Mouse (Mus musculus): Measurements from ENCODE around the gene Morf4l2. TPM values are rescaled to one million over a fixed set of nuclear protein-coding genes. Genes with fewer than 3 reads are reported as not detected.
"Not testable (repeated sequence)": the region's sequence is repeated elsewhere in the genome, so short reads cannot be mapped to it uniquely, and the experiment has no call there.

Gene Morf4l2
- polyA plus RNA-seq, 1 experiment from 2014 or later: 603 TPM

DNA sequence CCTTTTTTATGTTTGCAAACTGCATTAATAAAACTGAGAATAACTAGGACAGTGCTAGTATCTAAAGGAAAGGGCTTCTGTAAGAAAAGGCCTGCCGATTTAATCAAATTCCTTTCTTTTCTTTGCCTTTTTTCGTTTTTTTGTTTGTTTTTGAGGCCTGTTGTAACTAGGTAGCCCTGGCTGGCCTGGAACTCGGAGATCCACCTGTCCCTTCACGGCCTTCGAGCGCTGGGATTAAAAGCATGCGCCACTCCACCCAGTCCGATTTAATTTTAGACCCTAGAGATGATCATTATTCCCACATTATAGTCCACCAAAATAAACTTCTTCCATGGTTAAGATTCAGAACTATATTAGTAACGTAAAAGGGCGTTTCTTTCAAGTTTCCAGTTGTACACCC is 1.2 kb downstream of the Morf4l2 start:
- no peak for ATAC-seq (ENCODE audit: insufficient number of reproducible peaks, insufficient read depth, low FRiP score, low TSS enrichment, low read depth)
- 26% methylated on average over 10 of the region's 10 CpGs for WGBS
- peak overlapping the region; percentile 55 for H3K4me3 ChIP-seq
- H3K9ac ChIP-seq: peak overlapping the region; percentile 69
- H3K36me3 ChIP-seq: peaks cover 3% of the 10 kb centered on the region
- peak overlapping the region; percentile 92 for H3K27ac ChIP-seq
- H3K9me3 ChIP-seq: no peaks in the 10 kb centered on the region
- 0 out of 2 replicates have a peak, but pooled peaks cover 7% of the 10 kb centered on the region for H3K4me1 ChIP-seq
- peak overlapping the region; percentile 56 for H3K4me2 ChIP-seq
- H3K27me3 ChIP-seq: peaks cover 2% of the 10 kb centered on the region; the same call in 1 of the 2 replicates

DNA sequence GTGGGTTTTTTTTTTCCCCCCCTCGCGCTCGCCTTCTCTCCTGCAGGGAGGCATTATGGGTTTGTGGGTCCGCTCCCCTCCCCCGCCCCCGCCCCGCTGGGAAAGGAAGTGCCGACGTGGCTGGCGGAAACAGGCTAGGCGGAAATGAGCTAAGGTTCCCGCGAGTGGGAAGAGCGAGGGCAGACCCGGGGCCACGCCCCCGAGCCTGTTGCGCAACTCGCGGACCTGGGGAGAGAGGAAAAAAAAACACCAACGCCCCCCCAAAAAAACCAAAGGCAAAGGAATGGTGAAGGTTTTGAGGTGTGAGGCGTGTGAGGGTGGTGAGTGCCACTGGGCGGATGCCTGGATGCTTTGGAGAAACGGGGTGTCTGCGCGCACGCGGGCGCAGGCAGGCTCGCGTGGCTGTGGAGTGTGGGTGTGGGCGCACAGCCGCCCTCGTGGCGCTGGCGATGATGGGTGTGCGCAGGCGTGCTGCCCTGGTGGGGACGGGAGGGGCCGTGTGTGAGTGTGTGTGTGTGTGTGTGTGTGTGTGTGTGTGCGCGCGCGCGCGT is 1.8 kb downstream of the Morf4l2 start:
- H3K36me3 ChIP-seq: peaks cover 3% of the 10 kb centered on the region

DNA sequence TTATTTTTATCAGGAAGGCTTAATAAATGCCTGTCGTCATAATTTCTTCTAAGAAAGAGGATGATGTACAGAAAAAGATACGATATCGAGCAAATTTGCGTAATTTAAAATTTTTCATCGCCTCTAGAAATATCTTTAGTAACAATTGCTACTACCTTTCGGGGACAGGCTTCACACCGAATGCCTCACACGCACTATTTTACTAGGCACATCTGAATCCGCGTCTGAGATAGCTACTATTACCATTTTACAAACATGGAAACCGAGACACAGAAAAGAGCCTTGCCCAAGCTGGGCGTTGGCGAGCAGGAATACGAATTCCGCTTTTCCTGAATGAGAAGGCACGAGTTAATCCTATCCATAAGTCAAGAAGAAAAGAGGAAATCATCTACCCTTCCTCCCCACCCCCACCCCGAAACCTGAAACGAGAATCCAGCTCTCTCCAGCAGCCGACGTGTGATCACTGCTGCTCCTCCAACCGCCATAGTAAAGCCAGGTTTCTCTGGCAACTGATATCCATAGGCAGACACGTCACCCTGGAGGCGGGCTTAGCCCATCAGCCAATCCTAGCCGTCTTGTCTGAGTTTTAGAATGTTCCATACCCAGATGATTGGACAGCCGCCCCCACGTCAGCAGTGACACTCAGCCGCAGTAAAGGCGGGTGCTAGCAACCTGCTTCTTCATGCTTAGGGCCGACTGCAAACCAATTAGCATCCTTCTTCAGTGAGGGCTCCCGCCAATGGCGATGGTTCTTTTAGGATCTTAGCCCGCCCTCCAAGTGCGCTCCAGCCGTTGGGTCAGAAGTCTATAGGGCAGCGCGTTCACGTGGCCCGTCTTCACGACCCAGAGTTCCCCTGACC is 2.5 kb downstream of the Morf4l2 start:
- peak overlapping the region; percentile 82 for H3K27ac ChIP-seq
- H3K9ac ChIP-seq: peak overlapping the region; percentile 80
- no peaks in the 10 kb centered on the region for H3K9me3 ChIP-seq
- H3K4me1 ChIP-seq: 0 out of 2 replicates have a peak, but pooled peaks cover 7% of the 10 kb centered on the region
- H3K4me2 ChIP-seq: peak overlapping the region; percentile 60; the same call in 1 of the 2 replicates
- 25% methylated on average over 39 of the region's 39 CpGs for WGBS
- peaks cover 3% of the 10 kb centered on the region for H3K36me3 ChIP-seq
- peak; percentile 98 for ATAC-seq (ENCODE audit: insufficient number of reproducible peaks, insufficient read depth, low FRiP score, low TSS enrichment, low read depth)
- no peaks in the 10 kb centered on the region for H3K27me3 ChIP-seq
- H3K4me3 ChIP-seq: peak overlapping the region; percentile 55

More for the DNA sequence above, 1.8 kb downstream of the Morf4l2 start:
- Histone ChIP-seq H3K9ac (peak overlapping the region; percentile 69), H3K27ac (peak overlapping the region; percentile 92), H3K4me2 (peak overlapping the region; percentile 56), H3K4me3 (peak overlapping the region; percentile 55), H3K4me1 (0 out of 2 replicates have a peak, but pooled peaks cover 7% of the 10 kb centered on the region), H3K27me3 (no peaks in the 10 kb centered on the region), H3K9me3 (no peaks in the 10 kb centered on the region)
- ATAC-seq (ENCODE audit: insufficient number of reproducible peaks, insufficient read depth, low FRiP score, low TSS enrichment, low read depth): peak; percentile 78
- WGBS: 29% methylated on average over 43 of the region's 46 CpGs

DNA sequence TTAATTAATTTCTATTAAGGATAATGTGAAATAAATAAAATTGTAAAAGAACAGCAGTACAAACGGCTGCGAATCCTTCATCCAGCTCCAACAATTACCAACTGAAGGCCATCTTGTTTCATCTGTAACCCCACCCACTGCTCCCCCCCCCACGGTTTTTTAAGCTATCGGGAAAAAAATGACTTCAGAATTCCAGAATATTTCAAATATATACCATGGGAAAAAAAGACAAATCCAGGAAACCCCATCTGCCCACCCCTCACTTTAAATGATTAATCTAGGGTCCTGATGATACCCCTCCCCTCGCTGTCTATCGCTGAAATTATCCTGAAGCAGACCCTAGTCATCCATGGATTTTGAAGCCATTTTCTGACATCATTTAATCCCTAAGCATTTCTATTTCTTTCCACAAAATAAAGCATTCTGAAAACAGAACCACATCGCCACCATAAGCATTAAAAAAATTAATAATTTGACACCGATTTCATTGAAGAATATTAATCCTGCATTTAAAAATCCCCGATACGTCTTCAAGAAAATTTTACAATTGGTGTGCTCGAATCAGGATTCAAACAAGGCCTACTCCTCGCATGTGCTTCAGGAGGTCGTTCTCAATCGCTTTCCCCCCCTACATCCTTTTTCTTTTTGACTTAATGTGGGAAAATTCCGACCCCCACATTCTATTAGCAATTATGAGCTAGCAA is 3.3 kb downstream of the Morf4l2 start:
- Histone ChIP-seq H3K9ac (peak overlapping the region; percentile 80), H3K4me2 (peak overlapping the region; percentile 60; the same call in 1 of the 2 replicates), H3K4me1 (0 out of 2 replicates have a peak, but pooled peaks cover 7% of the 10 kb centered on the region), H3K9me3 (no peaks in the 10 kb centered on the region), H3K27ac (peak overlapping the region; percentile 82; the same call in 1 of the 2 replicates), H3K27me3 (no peaks in the 10 kb centered on the region), H3K36me3 (peaks cover 7% of the 10 kb centered on the region), H3K4me3 (peak overlapping the region; percentile 55)
- WGBS: 19% methylated on average over 15 of the region's 15 CpGs
- no peak for ATAC-seq (ENCODE audit: insufficient number of reproducible peaks, insufficient read depth, low FRiP score, low TSS enrichment, low read depth)

DNA sequence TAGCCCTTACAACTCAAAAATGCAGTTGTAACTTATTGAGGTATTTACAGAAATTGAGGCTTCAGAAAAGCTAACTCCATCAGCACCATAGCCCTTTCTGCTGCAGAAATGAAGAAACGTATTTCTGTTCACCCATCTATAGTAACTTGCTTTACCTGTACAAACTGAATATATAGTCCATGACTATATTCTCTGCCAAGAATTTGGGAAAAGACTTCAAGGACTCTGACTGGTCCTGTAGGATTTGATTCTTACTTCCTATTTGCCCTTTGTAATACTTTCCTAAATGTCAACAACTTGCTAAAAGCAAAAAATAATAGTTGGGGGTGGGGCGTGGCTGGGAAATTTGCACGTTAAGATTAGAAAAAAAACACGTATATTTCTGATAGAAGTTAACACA is 11.5 kb downstream of the Morf4l2 start:
- peaks cover 13% of the 10 kb centered on the region; the same call in 1 of the 2 replicates for H3K36me3 ChIP-seq
- no peaks in the 10 kb centered on the region for H3K9me3 ChIP-seq
- no peaks in the 10 kb centered on the region for H3K4me1 ChIP-seq
- H3K27ac ChIP-seq: no peak overlapping the region
- no peak for ATAC-seq (ENCODE audit: insufficient number of reproducible peaks, insufficient read depth, low FRiP score, low TSS enrichment, low read depth)
- H3K27me3 ChIP-seq: no peaks in the 10 kb centered on the region; the same call in none of the 2 replicates
- WGBS: 84% methylated on average over 4 of the region's 4 CpGs
- H3K9ac ChIP-seq: no peak overlapping the region
- no peak overlapping the region for H3K4me3 ChIP-seq
- no peak overlapping the region for H3K4me2 ChIP-seq

DNA sequence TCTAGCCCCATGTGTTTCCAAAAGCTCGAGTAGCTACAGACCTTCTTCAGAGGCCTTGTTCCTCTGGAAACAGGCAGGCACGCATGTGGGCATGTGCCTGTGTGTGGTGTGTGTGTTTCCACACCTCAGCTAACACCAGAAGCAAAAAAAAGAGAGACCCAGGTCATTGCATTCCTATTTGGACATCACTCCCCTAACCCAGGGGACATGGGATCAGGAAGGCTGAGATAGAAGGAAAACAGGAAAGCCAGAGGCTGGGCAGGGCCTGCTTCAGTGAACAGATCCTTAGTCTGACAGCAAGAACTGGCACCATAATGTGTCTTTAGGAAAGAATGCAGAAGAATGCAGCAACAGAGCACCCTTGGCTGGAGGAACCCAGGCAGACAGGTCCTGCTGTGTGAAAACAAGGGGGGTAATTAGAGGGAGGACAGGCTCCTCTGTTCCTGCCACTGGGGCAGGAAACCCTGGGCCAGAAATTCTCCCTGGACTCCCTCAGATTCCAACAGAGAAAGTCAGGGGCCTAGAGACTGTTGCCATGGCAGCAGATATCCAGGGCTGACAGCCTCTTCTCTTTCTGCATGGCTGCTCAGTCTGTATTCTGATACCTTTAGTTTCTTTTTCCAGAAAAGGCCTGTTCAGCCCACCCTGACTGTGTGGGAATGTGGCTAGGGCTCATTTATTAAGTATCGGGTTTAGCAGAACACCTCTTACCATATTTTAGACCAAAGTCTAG is 28.6 kb downstream of the Morf4l2 start:
- ATAC-seq (ENCODE audit: insufficient number of reproducible peaks, insufficient read depth, low FRiP score, low TSS enrichment, low read depth); H3K9ac ChIP-seq; H3K4me3 ChIP-seq; H3K27ac ChIP-seq; H3K36me3 ChIP-seq; H3K4me1 ChIP-seq; H3K9me3 ChIP-seq; H3K4me2 ChIP-seq: not testable (repeated sequence)
- H3K27me3 ChIP-seq: peaks cover 25% of the 10 kb centered on the region; the same call in 1 of the 2 replicates
- 48% methylated on average over 3 of the region's 3 CpGs for WGBS

DNA sequence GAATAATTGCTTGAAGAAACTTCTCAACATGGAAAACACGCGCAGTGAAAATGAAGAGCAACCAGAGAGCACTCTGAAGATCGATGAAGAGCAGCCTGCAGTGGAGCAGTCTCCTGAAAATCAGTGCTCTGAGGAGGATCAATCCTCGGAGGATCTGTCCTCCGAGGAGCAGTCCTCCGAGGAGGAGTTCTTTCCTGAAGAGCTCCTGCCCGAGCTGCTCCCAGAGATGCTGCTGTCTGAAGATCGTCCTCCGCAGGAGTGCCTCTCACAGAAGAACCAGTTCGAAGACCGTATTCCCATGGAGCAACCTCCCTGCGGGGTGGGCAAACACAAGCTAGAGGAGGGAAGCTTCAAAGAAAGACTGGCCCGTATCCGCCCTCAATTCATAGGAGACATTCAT is 34.7 kb downstream of the Morf4l2 start:
- peaks cover 19% of the 10 kb centered on the region; the same call in 1 of the 2 replicates for H3K27me3 ChIP-seq
- no peak for ATAC-seq (ENCODE audit: insufficient number of reproducible peaks, insufficient read depth, low FRiP score, low TSS enrichment, low read depth)
- H3K36me3 ChIP-seq: no peaks in the 10 kb centered on the region
- H3K4me1 ChIP-seq: no peaks in the 10 kb centered on the region
- H3K27ac ChIP-seq: peak overlapping the region; percentile 91
- peak overlapping the region; percentile 59 for H3K4me2 ChIP-seq
- H3K4me3 ChIP-seq: peak overlapping the region; percentile 51
- H3K9ac ChIP-seq: peak overlapping the region; percentile 80
- 33% methylated on average over 14 of the region's 14 CpGs for WGBS
- H3K9me3 ChIP-seq: no peaks in the 10 kb centered on the region

DNA sequence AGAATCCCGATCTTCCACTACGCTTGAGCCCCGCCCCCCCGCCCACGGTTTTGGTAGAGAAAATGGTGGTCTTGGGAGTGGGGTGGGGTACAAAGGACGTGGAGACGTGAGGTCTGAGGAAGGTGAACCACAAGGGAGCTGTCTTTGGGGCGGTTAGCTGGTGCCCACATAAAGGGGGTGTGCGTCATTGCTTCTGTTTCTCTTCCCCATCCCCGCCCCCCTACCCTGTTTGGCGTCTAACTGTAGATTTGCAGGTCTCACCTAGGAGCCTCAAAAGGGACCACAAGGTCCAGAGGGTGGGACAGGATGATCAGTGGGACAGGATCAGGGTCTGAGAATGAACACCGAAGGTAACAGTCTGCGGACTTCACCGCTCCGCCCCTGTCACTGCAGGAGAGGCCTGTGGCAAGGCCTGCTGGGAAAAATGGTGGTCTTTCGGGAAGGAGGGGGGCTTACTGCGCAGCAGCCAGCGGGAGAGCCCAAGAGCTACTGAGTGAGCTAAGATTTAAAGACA is 35.3 kb downstream of the Morf4l2 start:
- 21% methylated on average over 18 of the region's 18 CpGs for WGBS
- H3K36me3 ChIP-seq: no peaks in the 10 kb centered on the region
- peaks cover 18% of the 10 kb centered on the region; the same call in 1 of the 2 replicates for H3K27me3 ChIP-seq
- peak overlapping the region; percentile 80 for H3K9ac ChIP-seq
- H3K9me3 ChIP-seq: no peaks in the 10 kb centered on the region
- H3K4me2 ChIP-seq: peak overlapping the region; percentile 59
- H3K27ac ChIP-seq: peak overlapping the region; percentile 91
- peak overlapping the region; percentile 51 for H3K4me3 ChIP-seq
- no peaks in the 10 kb centered on the region for H3K4me1 ChIP-seq
- peak; percentile 85 for ATAC-seq (ENCODE audit: insufficient number of reproducible peaks, insufficient read depth, low FRiP score, low TSS enrichment, low read depth)

DNA sequence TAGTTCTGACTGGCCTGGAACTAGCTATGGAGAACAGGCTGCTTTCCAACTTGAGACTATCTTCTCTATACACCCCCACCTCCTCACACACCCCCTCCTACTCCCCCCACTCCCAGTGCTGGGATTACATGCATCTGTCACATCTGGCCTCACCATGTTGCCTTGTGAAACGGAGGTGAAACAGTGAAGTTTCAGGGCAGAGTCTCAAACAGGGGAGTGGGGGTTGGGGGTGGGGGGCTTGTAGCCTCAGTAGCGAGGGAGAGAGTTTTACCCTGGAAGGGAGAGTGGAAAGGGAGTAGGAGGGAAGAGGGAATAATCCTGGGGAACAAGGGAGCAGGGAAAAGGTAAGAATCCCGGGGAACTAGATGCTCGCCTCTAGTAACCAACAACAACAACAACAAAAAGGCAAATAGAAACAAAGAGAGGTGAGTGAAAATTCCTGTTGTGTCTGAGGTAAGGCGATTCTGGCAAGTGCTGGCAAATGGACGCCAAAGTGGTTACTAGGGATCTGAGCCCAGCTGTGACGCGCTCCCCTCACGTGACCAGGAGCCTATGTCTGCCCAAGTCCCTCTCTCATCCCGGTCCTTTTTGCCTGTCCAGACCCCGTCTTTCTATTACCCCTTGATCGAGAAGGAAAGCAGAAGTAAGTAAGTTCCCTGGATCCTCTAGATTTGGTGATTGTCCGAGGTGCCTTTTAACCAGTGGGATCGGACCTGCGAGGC is 35.9 kb downstream of the Morf4l2 start, which contains the start of gene Tceal1:
Tceal1 (plus strand) TSS at position 537 of the 722 bp plus-strand sequence.
- ATAC-seq (ENCODE audit: insufficient number of reproducible peaks, insufficient read depth, low FRiP score, low TSS enrichment, low read depth): peak; percentile 89
- WGBS: 21% methylated on average over 15 of the region's 15 CpGs
- peak within 1 kb of the TSS; percentile 80 for H3K9ac ChIP-seq

DNA sequence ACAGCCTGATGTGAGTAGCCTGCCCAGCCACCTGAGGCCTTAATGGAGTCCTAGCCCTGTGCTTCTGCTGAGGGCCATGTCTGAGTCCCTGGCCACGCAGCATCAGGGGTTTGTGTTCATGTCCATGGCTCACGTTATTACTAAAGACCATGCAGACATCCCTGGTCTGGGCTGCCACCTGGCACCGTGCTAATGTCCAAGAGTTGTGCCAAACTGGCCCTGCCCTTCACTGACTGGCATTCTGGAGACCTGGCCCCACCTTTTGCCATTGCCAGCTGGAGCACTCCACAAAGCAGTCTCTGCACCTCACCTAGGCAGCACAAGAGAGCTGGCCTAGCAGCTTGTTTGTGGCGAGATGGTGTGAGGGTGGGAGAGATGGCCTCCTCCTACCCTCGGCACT is 50.3 kb downstream of the Morf4l2 start:
- H3K4me1 ChIP-seq: no peaks in the 10 kb centered on the region
- no peak overlapping the region for H3K9ac ChIP-seq
- no peaks in the 10 kb centered on the region for H3K27me3 ChIP-seq
- ATAC-seq (ENCODE audit: insufficient number of reproducible peaks, insufficient read depth, low FRiP score, low TSS enrichment, low read depth): no peak
- H3K36me3 ChIP-seq: no peaks in the 10 kb centered on the region
- no peaks in the 10 kb centered on the region for H3K9me3 ChIP-seq
- no peak overlapping the region for H3K27ac ChIP-seq
- H3K4me2 ChIP-seq: no peak overlapping the region
- 73% methylated on average over 5 of the region's 5 CpGs for WGBS
- no peak overlapping the region for H3K4me3 ChIP-seq

More for the DNA sequence above, 35.9 kb downstream of the Morf4l2 start, which contains the start of gene Tceal1:
- Histone ChIP-seq H3K4me3 (peak within 1 kb of the TSS; percentile 51), H3K4me2 (peak within 1 kb of the TSS; percentile 59), H3K9me3 (no peaks in the 10 kb centered on the region), H3K27ac (peak within 1 kb of the TSS; percentile 91), H3K4me1 (no peaks in the 10 kb centered on the region), H3K27me3 (peaks cover 18% of the 10 kb centered on the region; the same call in 1 of the 2 replicates), H3K36me3 (no peaks in the 10 kb centered on the region)

Measured in embryonic facial prominence, embryonic 13.5 days (tissue).